Mouse (Mus musculus) frontal cortex, postnatal 36 days (tissue): Measurements from ENCODE around the gene Ckap4.
"Not testable (repeated sequence)": the region's sequence is repeated elsewhere in the genome, so short reads cannot be mapped to it uniquely, and the experiment has no call there.

Experiments used
- DNase-seq, 2 experiments: peaks; one replicate each; pipeline ENCODE4 v3.0.0; 2022; ENCODE audit warnings: low spot score in 2 of 2

Gene Ckap4

DNA sequence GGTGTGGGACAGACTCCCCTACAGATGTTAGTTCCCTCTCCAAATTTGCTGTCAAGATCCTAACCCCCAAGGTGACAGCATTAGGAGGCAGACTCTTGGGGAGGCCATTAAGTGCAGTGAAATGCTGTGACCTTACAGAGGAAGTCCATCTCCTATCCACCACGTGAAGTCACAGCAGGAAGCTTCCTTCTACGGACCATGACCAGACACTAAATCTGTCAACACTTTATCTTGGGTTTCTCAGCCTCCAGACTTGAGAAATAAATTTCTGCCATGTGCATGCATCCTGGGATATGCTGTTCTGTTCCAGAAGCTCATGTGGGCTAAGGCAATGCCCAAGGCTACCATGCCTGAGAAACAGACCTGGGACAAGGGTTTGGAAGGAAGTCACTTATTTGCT lies 35.0 kb downstream of the Ckap4 start:
- DNase-seq: no peak

DNA sequence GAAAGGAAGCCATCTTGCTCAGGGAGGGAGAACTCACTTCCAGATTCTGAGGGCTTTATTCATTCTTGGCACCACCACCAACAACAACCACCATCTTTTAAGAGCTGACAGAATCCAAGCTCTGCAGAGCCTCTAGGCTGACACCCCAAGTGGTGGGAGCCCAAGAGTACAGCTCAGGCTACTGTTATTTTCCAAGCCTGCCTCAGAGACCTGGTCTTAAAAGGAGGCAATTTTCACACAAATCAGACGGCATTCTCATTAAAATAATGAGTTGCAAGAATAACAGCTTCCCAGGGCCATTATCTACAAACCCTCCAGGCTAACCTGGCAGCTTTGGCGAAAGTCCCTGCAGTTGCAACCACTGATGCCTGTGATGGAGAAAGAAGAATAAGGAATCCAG lies 37.1 kb downstream of the Ckap4 start:
- DNase-seq: no peak

DNA sequence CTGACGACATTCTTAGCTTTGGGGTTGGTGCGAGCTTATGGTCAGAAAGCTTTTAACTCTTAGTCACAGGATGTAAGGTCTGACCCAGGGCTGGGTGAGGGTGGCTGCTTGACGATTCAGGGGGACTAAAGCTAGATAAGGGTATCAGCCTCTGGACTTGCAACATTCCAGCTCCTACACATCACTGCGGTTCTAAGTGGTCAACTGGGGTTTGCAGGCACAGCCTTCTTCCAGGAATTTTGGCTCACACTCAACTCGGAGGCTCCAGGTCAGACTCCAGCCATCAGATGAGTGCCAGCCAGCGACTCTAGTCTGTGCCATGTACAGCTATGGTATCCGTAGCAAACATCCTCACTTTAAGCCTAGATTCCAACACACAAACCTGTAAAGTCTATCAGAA lies 39.4 kb downstream of the Ckap4 start:
- no peak for DNase-seq

DNA sequence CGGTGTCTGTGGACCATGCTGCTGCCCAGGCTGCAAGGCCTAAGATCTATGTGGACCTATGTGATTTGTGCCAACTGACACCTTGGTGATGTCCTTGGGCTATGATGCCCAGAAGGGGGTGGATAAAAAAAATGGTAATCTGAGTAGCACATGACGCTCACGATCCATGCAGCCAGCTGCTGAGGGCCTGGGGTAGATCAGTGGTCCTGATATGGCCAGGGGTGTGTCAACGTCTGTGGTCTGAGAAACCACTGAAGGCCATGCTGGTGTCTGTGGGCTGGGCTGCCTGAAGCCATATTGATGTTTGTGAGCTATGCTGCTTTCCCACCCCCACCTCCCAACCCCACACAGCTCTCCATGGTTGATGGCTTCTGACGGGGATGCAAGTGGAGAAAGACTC lies 43.7 kb downstream of the Ckap4 start:
- DNase-seq: no peak

DNA sequence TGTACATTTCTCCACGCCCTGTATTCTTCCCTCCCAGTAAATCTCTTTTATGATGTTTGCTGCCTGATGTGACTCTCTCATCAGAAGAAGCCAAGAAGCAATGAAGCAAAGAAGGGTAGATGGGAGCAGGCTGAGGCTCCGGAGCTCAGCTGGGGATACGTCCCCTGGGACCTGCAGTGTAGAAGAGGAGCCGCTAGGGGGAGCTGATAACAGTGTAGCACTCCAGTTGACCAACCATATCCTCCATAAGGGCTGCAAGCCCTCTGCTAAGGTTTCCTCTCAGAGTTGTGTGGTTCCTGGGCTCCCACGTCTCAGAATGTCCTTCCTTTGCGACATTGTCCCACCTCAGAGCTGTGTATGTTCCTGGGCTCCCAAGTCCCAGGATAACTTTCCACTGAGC lies 45.5 kb downstream of the Ckap4 start:
- peak; percentile 8 to 35 for DNase-seq

DNA sequence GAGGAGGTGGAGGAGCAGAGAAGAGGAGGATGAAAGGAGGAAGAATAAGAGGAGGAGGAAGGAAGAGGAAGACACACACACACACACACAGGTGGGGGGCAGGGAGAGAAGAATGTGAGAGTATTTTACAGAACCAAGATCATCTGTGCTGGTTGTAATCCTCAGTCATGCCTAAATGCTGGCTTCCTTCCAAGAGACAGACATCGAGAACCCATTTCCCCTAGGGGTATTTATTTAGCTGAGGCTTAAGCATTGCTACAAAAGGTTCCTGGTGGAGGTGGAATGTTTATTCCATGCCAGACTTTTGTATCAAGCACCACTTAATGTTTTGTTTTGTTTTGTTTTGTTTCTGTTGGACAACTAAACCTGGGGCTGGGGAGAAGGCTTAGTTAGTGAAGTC lies 49.2 kb downstream of the Ckap4 start:
- DNase-seq: no peak

DNA sequence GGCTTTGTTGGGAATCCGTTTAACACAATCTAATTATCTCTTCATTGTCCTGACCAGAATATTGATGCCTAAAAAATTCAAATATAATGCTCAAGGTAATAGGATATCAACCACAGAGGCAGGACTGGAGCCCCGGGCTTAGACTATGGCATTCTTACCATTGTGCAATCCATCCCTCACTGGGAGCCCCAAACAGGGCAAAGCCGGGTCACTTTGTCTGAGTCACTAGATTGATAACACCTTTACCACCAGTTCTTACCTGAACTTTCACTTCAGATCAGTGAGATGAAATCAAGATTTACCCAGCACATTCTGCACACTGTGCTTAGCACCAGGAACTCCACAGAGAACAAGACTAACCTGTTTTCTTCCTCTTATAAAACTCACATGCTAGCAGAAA lies 50.3 kb downstream of the Ckap4 start:
- no peak for DNase-seq

DNA sequence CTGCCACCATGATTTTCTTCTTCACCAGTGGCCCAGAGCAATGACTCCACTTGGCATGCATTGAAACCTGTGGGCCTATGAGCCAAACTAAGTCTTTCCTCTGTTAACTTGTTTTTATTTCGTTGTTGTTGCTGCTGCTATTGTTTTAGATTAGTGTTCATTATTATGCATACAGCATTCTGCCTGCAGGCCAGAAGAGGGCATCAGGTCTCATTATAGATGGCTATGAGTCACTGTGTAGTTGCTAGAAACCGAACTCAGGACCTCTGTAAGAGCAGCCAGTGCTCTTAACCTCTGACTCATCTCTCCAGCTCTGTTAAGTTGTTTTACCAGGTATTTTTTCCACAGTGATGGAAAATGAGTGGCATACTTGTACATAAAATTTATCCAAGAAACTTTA lies 50.8 kb downstream of the Ckap4 start:
- DNase-seq: no peak

DNA sequence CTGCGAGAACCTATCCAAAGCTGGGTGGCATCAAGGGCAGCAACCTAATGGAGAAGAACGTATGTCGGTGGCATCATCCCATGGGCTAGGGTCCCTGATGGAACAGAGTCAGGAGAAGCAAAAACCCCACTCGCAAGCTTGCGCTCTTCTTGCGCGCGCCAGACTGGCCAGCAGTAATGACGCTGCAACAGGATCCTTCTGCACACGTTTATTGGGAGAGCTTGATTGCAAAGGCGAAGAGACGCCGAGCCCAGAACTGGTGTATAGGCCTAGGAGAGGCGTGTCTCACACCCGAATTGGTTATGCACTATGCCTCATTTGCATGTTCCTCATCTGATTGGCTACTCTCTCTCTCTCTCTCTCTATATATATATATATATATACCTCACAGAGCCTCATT lies 51.4 kb downstream of the Ckap4 start:
- DNase-seq: not testable (repeated sequence)

DNA sequence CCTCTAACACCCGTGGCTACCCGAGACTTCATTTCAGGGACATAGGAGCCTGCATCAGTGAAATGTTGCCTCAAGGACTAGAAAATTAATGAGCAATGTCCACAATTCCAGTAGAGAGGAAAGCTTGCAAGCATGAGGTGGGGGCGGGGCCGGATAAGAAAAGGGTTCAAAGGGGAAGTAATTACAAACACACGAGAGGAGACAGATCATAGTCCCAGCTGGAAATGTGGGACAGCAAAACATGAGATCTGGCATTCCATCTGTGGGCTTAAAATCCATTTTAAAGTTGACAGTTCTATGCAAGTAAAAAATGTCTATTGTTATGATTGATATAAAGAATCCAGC lies 52.6 kb downstream of the Ckap4 start:
- DNase-seq: no peak

DNA sequence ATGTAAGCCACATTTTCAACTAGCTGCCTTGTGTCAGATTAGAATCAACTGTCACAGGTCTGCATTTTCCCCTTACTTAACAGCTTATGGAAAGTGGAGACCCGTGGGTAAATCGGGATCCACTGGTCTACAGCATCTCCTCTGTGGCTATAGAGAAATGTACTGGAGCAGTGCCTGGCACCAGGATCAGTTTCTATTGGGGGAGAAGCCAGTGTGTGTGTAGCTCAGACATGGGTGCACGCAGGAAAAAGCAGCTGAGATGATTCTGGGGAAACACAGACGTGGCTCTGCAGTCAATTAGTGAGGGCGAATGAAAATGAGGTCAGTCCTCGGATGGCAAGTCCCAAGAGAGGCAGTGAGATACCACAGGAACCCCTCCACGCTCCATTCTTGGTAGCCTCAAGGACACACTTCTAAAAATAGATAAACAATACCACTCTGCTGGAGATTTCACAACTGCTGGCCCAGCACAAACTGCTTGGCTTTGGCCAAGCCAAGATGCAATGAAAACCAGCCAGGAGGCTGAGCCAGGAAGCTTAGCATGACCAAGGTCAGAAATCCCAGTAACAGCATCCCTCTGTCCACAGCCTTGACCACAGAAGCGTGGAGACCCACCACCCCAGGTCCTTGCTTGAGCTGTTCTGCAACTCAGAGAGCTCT lies 53.1 kb downstream of the Ckap4 start:
- no peak for DNase-seq

DNA sequence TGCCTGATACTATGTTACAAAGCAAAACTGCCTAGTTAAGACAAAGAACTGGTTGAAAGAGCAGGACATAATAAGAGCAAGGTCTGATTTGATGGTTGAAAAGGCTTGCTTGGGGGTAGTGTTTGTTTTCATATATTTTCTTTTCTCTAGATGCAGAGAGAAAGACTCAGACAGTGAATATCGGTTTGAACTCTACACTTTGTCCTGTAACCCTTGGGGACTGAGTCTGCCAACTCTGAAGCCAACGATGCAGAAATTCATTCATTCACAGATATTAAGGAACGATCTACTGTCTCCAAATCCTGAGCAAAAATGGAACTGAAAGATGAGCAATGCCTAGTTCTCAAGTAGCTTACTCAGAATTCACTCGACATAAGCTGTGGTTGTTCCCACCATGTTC lies 53.7 kb downstream of the Ckap4 start:
- DNase-seq: no peak

DNA sequence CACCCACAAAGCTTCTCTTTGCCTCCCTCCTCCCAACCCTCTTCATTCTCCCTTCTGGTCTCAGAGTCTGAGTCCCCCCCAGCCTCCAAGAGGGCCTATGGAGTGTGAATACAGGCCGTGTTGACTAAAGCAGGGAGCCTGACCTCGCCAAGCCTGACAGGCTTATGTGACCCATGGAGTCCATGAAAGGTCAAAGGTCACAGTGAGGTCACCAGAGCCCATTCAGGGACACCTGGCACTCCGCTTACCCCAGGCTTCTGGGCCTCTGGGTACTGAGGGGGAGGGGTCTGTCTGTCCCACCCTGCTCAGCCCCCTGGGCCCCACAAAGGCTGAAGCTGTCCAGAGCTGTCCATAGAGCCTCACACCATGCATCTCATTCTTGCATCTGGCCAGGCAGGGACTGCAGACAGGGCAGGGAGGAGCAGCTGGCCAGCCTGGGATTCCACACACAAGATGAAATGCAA lies 56.2 kb downstream of the Ckap4 start:
- DNase-seq: no peak

DNA sequence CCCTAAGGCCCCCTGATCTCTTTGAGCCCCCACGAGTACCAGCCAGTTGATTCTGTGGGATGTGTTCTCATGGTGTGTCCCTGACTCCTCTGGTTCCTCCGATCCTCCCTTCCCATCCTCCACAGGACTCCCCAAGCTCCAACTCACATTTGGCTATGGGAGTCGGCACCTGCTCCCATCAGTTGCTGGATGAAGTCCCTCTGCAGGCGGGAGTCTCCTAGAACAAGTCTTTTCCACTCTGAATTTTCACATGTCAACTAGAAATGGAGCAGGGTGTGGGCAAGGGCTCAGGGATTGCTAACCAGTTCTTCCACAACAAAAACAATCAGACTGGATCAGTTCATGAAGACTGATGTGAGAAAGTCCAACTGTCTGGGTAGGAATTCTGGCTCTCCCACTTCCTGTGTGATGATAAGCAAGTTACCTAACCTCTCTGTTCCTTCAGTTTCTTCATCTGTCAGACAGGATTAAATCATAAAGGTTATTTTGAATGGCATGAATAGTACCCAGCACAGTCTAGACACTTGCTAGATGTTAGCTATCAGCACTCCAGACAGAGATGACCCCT lies 56.7 kb downstream of the Ckap4 start:
- no peak for DNase-seq
